Mouse (Mus musculus) thymus, postnatal 25 days (tissue): ENCODE measurements around the gene Igf1r.

Source experiments
- DNase-seq: peaks from one replicate; pipeline ENCODE4 v3.0.0; 2022

Igf1r gene

GRCm38 (mm10) chr7:68010802-68011201 lies 58.2 kb downstream of the Igf1r start:
- DNase-seq: no peak

GRCm38 (mm10) chr7:68011385-68012122 lies 58.9 kb downstream of the Igf1r start:
- no peak for DNase-seq

- no peak for DNase-seq
Observed at GRCm38 (mm10) chr7:68012123-68012474, 59.5 kb downstream of the Igf1r start.

GRCm38 (mm10) chr7:68014495-68014894 lies 61.9 kb downstream of the Igf1r start:
- no peak for DNase-seq

GRCm38 (mm10) chr7:68015404-68015803 lies 62.8 kb downstream of the Igf1r start:
- DNase-seq: no peak

- no peak for DNase-seq
Observed at GRCm38 (mm10) chr7:68018038-68018437, 65.4 kb downstream of the Igf1r start.

- DNase-seq: no peak
Observed at GRCm38 (mm10) chr7:68020556-68020955, 67.9 kb downstream of the Igf1r start.

GRCm38 (mm10) chr7:68021741-68022140 lies 69.1 kb downstream of the Igf1r start:
- DNase-seq: no peak

- no peak for DNase-seq
Observed at GRCm38 (mm10) chr7:68022188-68022587, 69.6 kb downstream of the Igf1r start.

- no peak for DNase-seq
Observed at GRCm38 (mm10) chr7:68023882-68024281, 71.3 kb downstream of the Igf1r start.

- no peak for DNase-seq
Observed at GRCm38 (mm10) chr7:68024625-68025024, 72.0 kb downstream of the Igf1r start.

- no peak for DNase-seq
Observed at GRCm38 (mm10) chr7:68025396-68025795, 72.8 kb downstream of the Igf1r start.

GRCm38 (mm10) chr7:68026076-68026475 lies 73.4 kb downstream of the Igf1r start:
- DNase-seq: no peak

GRCm38 (mm10) chr7:68028167-68028566 lies 75.5 kb downstream of the Igf1r start:
- no peak for DNase-seq

- DNase-seq: no peak
Observed at GRCm38 (mm10) chr7:68030846-68031245, 78.2 kb downstream of the Igf1r start.

GRCm38 (mm10) chr7:68036527-68036926 lies 83.9 kb downstream of the Igf1r start:
- no peak for DNase-seq

- no peak for DNase-seq
Observed at GRCm38 (mm10) chr7:68038846-68039245, 86.2 kb downstream of the Igf1r start.

GRCm38 (mm10) chr7:68039550-68039949 lies 86.9 kb downstream of the Igf1r start:
- DNase-seq: no peak

- no peak for DNase-seq
Observed at GRCm38 (mm10) chr7:68044621-68045020, 92.0 kb downstream of the Igf1r start.

GRCm38 (mm10) chr7:68047152-68047551 lies 94.5 kb downstream of the Igf1r start:
- DNase-seq: no peak

- no peak for DNase-seq
Observed at GRCm38 (mm10) chr7:68048532-68048931, 95.9 kb downstream of the Igf1r start.

- no peak for DNase-seq
Observed at GRCm38 (mm10) chr7:68049048-68049447, 96.4 kb downstream of the Igf1r start.

GRCm38 (mm10) chr7:68053002-68053624 lies 100.5 kb downstream of the Igf1r start:
- no peak for DNase-seq

GRCm38 (mm10) chr7:68054498-68054897 lies 101.9 kb downstream of the Igf1r start:
- no peak for DNase-seq

GRCm38 (mm10) chr7:68054956-68055355 lies 102.3 kb downstream of the Igf1r start:
- peak; percentile 43 for DNase-seq
